Mouse (Mus musculus) lung, postnatal 0 days (tissue): ENCODE results near the gene Cutal. TPM values are rescaled to one million over a fixed set of nuclear protein-coding genes. Genes with fewer than 3 reads are reported as not detected.
A peak's percentile ranks its signal among the peaks of the same experiment; 100 is the strongest.
"Not testable (repeated sequence)": the region's sequence is repeated elsewhere in the genome, so short reads cannot be mapped to it uniquely, and the experiment has no call there.

Source experiments
- ATAC-seq: fragments of 200-750 bp; cut with Nextera tagmentation; 2 replicates; pipeline ENCODE4 v1.8.0; 2017; ENCODE audit warnings: moderate library complexity
- DNase-seq: peaks from one replicate; pipeline ENCODE4 v3.0.0-alpha.2; 2016; ENCODE audit warnings: low spot score
- H3K27ac ChIP-seq: fragments of 300-500 bp; sonication (generic); 2 replicates; pipeline ENCODE4 v1.5.1; 2014; ENCODE audit warnings: antibody characterized with exemption, mild to moderate bottlenecking, low read length, mixed read lengths
- H3K27me3 ChIP-seq: fragments of 300-500 bp; sonication (generic); replicated peaks from 2 replicates; pipeline ENCODE4 v1.6.1; 2014; ENCODE audit warnings: low read length, mixed read lengths; ENCODE audit not compliant: insufficient read depth
- H3K36me3 ChIP-seq: fragments of 300-500 bp; sonication (generic); 2 replicates; pipeline ENCODE4 v1.6.1; 2014; ENCODE audit warnings: low read length, mixed read lengths; ENCODE audit not compliant: insufficient read depth
- H3K4me1 ChIP-seq: fragments of 300-500 bp; sonication (generic); 2 replicates; pipeline ENCODE4 v1.6.1; 2014; ENCODE audit warnings: antibody characterized with exemption, low read depth, low read length, mixed read lengths; ENCODE audit not compliant: insufficient read depth
- H3K4me2 ChIP-seq: fragments of 300-500 bp; sonication (generic); replicated peaks from 2 replicates; pipeline ENCODE4 v1.6.1; 2014; ENCODE audit warnings: low read depth, mild to moderate bottlenecking, low read length, moderate library complexity, mixed read lengths
- H3K4me3 ChIP-seq: fragments of 300-500 bp; sonication (generic); 2 replicates; pipeline ENCODE4 v1.5.1; 2014; ENCODE audit warnings: low read depth, low read length
- H3K9ac ChIP-seq: fragments of 300-500 bp; sonication (generic); replicated peaks from 2 replicates; pipeline ENCODE4 v1.6.1; 2014; ENCODE audit warnings: low read depth, mild to moderate bottlenecking
- H3K9me3 ChIP-seq: fragments of 300-500 bp; sonication (generic); 2 replicates; pipeline ENCODE4 v1.6.1; 2016; ENCODE audit warnings: low read length, mixed read lengths
- CTCF ChIP-seq: IDR thresholded peaks from 2 replicates; pipeline ENCODE4 v1.5.1; 2016; ENCODE audit warnings: antibody characterized with exemption, mild to moderate bottlenecking
- EP300 ChIP-seq: IDR thresholded peaks from 2 replicates; pipeline ENCODE4 v1.6.1; 2016; ENCODE audit warnings: antibody characterized with exemption, mild to moderate bottlenecking, control low read depth
- WGBS: fragments of 180-500 bp; shearing (Covaris S2); extraction: QIAGEN DNeasy Blood & Tissue Kit; methylation state at CpG from one replicate; pipeline ENCODE4 v1.1.7; 2014; 5-methylcytosine and 5-hydroxymethylcytosine counted together
- polyA plus RNA-seq: library from polyadenylated mRNA; unstranded; fragments of >200 nt; fragmentation: Nextera tagmentation; extraction: Ambion mirVana; gene quantifications from 2 replicates; pipeline ENCODE4 v1.2.1, GENCODE M21; 2015

Gene Cutal
- 5.4 and 7.2 TPM in 2 replicates for polyA plus RNA-seq

DNA sequence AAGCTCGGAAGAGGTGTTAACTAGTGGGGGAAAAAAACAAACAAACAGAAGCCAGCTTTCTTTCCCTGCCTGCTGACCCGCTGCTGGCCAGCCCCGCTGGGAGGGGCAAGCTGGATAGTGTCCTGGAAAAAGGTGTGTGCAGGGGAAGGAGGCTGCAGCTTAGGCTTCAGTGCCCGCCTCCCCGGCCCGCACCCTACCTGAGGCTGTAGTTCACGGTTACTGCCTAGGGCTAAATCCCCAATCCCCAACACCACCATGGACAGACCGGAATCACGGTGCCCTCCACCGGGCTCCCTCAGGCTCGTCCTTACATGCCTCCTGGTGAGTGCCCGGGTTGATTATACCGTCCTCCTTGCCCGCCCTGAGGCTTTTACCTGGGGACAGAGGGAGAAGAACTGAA is at the start of gene Cutal:
Cutal (plus strand) TSS at position 126 of the 400 bp plus-strand sequence.
- TF ChIP-seq CTCF (no peak), EP300 (no peak)
- ATAC-seq (peak; percentile 21), DNase-seq (peak; percentile 69)
- H3K9me3 ChIP-seq = no peaks in the 10 kb centered on the region
- H3K9ac ChIP-seq = peak within 1 kb of the TSS; percentile 48; the same call in 1 of the 2 replicates
- H3K4me1 ChIP-seq = peaks cover 6% of the 10 kb centered on the region; the same call in 1 of the 2 replicates
- peak within 1 kb of the TSS; percentile 82 for H3K27ac ChIP-seq
- no peaks in the 10 kb centered on the region for H3K36me3 ChIP-seq
- H3K27me3 ChIP-seq = no peaks in the 10 kb centered on the region
- peak within 1 kb of the TSS; percentile 64 for H3K4me2 ChIP-seq
- peak within 1 kb of the TSS; percentile 36 for H3K4me3 ChIP-seq
- 4% methylated on average over 14 of the region's 14 CpGs for WGBS

DNA sequence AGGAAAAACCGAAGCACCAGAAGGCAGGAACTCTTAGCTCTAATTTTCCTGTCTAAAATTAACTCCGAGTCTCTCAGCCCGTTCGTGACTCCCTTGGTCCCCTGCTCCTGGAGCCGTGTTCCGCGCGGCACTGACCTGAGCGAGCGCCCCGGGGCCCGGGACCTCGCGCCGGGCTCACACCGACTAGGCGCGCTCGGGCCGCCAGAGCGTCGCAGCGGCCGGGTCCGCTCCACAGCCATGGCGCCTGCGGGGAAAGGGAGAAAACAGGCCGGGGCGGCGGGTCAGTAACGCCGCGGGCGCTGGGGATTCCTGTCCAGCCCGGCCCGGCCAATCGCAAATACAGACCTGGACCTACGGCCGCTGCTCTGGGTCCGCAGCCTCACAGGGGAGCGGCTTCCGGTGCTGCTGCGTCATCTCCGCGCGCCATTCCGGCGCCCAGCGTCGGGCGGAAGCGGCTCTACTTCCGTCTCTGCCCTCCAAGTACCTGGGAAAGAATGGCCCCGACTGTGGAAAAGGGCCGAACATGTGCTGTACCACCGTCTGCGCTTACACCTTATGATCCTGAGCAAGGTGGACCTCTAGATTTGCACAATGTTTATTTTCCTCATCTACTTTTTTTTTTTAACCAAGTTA is 48.3 kb upstream of the Cutal start, which contains the start of gene Fbxw2:
Fbxw2 (minus strand) TSS at position 485 of the 633 bp plus-strand sequence.
- peak; percentile 24; the same call in 1 of the 2 replicates for TF ChIP-seq EP300
- no peak for TF ChIP-seq CTCF
- Histone ChIP-seq H3K4me2 (peak within 1 kb of the TSS; percentile 70), H3K4me3 (peak within 1 kb of the TSS; percentile 90), H3K4me1 (peaks cover 8% of the 10 kb centered on the region; the same call in 1 of the 2 replicates), H3K9me3 (no peaks in the 10 kb centered on the region), H3K36me3 (peaks cover 5% of the 10 kb centered on the region; the same call in 1 of the 2 replicates), H3K27me3 (no peaks in the 10 kb centered on the region), H3K9ac (peak within 1 kb of the TSS; percentile 97), H3K27ac (peak within 1 kb of the TSS; percentile 96)
- peak; percentile 98 for ATAC-seq
- 4% methylated on average over 45 of the region's 57 CpGs for WGBS
- peak; percentile 95 for DNase-seq

DNA sequence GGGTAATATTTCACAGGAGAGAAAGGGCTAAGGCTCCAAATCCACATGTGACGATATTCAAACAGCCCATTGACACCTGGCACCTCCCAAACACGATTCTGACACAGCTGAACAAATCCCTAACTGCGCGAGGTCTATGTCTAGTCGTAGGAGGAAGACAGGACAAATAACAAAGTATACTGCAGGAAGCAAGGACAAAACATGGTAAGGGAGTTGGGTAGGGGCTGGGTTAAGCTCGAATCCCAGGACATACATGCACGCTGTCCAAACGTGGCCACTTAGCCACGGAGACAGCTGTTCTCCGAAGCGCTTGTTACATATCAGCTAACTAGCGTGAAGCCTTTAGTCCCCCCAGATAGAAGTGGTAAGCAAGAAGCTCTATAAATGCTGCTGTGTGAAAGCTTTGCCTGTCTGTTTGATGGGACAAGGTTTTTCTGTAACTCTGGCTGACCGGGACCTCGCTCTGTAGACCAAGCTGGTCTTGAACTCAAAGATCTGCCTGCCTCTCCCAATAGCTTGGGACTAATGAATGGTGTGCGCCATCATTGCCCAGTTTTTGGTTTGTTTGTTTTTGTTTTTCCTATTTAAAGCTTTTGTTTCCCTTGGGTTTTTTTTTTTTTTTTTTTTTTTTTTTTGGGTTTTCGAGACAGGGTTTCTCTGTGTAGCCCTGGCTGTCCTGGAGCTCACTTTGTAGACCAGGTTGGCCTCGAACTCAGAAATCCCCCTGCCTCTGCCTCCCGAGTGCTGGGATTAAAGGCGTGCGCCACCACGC is 47.5 kb upstream of the Cutal start:
- TF ChIP-seq CTCF (no peak), EP300 (no peak)
- H3K4me1 ChIP-seq = peaks cover 8% of the 10 kb centered on the region; the same call in 1 of the 2 replicates
- no peaks in the 10 kb centered on the region for H3K27me3 ChIP-seq
- no peak for ATAC-seq
- peak; percentile 22 for DNase-seq
- WGBS = 36% methylated on average over 20 of the region's 21 CpGs
- peak overlapping the region; percentile 90 for H3K4me3 ChIP-seq
- H3K36me3 ChIP-seq = peaks cover 5% of the 10 kb centered on the region; the same call in 1 of the 2 replicates
- H3K9ac ChIP-seq = peak overlapping the region; percentile 97
- peak overlapping the region; percentile 70 for H3K4me2 ChIP-seq
- no peaks in the 10 kb centered on the region for H3K9me3 ChIP-seq
- H3K27ac ChIP-seq = peak overlapping the region; percentile 96

DNA sequence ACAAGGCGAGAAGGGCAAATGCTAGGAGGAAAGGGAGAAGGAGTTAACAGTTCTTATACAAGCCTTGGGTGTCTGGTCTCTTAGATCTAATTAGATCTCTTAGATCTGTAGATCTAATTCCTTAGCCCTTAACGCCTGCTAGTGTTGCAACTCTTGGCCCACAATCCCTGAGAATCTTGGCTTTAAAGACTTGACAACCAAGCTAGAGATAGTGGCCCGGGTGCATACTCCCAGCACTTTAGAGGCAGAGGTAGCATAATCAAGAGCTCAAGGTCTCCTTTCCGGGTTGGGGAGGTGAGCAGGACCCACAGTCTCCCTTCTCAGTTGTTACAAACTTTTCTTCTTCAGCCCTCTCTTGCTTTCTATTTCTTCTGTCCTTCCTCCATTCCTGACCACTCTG is 46.6 kb upstream of the Cutal start:
- TF ChIP-seq CTCF (no peak), EP300 (no peak)
- H3K27ac ChIP-seq = peak overlapping the region; percentile 43; the same call in 1 of the 2 replicates
- H3K9ac ChIP-seq = no peak overlapping the region
- ATAC-seq = no peak
- no peaks in the 10 kb centered on the region for H3K9me3 ChIP-seq
- peak; percentile 18 for DNase-seq
- 80% methylated on average over 4 of the region's 4 CpGs for WGBS
- H3K4me2 ChIP-seq = no peak overlapping the region
- H3K36me3 ChIP-seq = peaks cover 2% of the 10 kb centered on the region; the same call in 1 of the 2 replicates
- H3K27me3 ChIP-seq = no peaks in the 10 kb centered on the region
- H3K4me3 ChIP-seq = no peak overlapping the region
- H3K4me1 ChIP-seq = peaks cover 8% of the 10 kb centered on the region; the same call in 1 of the 2 replicates

DNA sequence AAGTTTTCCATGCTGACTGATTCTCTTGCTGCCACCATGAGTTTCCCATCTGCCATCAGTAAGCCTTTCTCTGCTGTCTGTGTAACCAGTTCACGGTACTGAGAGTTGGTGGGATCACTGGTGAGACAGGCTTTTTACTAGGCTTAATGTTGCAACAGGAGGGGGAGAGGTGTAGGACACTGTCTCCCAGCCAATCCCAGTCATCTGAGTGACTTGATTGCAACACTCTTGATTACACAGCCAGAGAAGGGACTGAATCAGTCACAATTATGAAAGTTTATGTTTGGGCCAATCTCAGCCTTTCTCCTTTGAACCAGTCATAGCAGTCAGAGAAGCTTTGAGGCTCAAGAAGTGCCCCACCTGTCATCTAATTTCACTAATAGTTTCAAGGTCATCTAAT is 46.2 kb upstream of the Cutal start:
- DNase-seq = peak; percentile 89
- H3K9me3 ChIP-seq = no peaks in the 10 kb centered on the region
- no peak overlapping the region for H3K4me3 ChIP-seq

DNA sequence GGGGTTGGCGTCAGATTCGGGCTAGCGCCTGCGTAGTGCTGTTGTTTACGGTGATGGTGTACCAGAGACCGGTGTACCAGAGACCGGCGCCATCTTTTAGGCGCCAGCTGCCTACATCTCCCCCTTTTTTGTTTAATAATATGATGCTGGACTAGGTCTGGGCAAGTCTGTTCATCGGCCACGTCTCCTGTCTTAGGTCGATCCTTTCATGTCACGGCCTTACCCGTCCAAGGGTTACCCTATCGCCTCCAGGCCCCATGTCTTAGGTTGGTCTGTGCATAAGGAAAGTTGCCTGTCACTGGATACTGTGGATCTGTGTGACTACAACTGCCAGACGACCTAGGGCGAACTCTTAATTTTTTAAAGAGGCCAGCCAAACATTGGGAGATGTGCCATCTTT is 44.1 kb upstream of the Cutal start:
- not testable (repeated sequence) for H3K9ac ChIP-seq, H3K27ac ChIP-seq, DNase-seq, H3K4me1 ChIP-seq, ATAC-seq, H3K4me2 ChIP-seq, H3K4me3 ChIP-seq, H3K36me3 ChIP-seq, H3K27me3 ChIP-seq, H3K9me3 ChIP-seq
- 95% methylated on average over 15 of the region's 17 CpGs for WGBS

More for the DNA sequence above, 46.2 kb upstream of the Cutal start:
- H3K9ac ChIP-seq = no peak overlapping the region
- H3K27ac ChIP-seq = peak overlapping the region; percentile 43; the same call in 1 of the 2 replicates
- H3K27me3 ChIP-seq = no peaks in the 10 kb centered on the region
- TF ChIP-seq CTCF = no peak
- TF ChIP-seq EP300 = peak; percentile 44; the same call in 1 of the 2 replicates
- ATAC-seq = peak; percentile 55
- no peaks in the 10 kb centered on the region for H3K36me3 ChIP-seq
- 63% methylated on average over 1 of the region's 1 CpGs for WGBS
- H3K4me1 ChIP-seq = peaks cover 8% of the 10 kb centered on the region; the same call in 1 of the 2 replicates
- H3K4me2 ChIP-seq = no peak overlapping the region

DNA sequence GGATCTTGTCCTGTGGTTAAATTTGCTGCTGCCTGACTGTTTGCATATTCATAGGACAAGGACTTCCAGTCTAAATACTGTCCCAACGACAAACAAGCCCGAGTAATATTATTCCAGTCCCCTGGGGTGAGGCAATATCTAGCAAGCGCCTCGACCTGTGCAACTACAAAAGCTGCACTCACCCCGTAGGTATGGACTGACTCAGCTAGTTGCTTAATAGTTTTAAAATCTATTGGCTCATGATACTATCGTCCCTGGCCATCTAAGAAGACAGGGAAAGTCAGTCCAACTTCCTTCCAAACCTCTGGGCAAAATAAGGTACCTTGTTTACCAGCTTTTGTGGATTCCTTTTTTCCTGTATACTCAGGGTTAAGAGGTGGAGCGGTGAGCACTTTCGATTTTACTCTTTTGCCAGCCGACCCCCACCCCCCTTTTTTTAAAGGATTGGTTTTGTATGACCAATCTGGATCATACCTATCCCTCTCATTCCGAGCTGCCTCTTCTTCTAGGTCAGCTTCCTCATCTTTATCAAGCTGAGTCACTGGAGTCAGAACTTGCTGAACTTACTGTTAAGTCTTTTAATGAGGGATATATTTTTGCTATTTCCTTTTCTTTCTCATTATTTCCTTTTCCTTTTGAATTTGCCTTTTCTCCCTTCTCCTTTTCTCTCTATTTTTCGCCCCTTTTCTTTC is 41.3 kb upstream of the Cutal start, which contains the start of gene Gm34653:
Gm34653 (plus strand) TSS at position 242 of the 692 bp plus-strand sequence.
- not testable (repeated sequence) for H3K4me1 ChIP-seq, H3K27me3 ChIP-seq, H3K9ac ChIP-seq, DNase-seq, H3K4me2 ChIP-seq, H3K4me3 ChIP-seq, H3K36me3 ChIP-seq, ATAC-seq, H3K27ac ChIP-seq, H3K9me3 ChIP-seq
- 66% methylated on average over 11 of the region's 11 CpGs for WGBS
